Mouse (Mus musculus): ENCODE measurements around the gene Nhlrc1. TPM values are rescaled to one million over a fixed set of nuclear protein-coding genes. Genes with fewer than 3 reads are reported as not detected.
A peak's percentile ranks its signal among the peaks of the same experiment; 100 is the strongest.

Gene Nhlrc1
- polyA plus RNA-seq (2015; fragmentation: Nextera tagmentation; extraction: Ambion mirVana) = 0.46 and 0.55 TPM in 2 replicates

GRCm38 (mm10) chr13:47014334-47015194 lies at the start of gene Nhlrc1:
Nhlrc1 (minus strand) TSS chr13:47014850.
- peak within 1 kb of the TSS; percentile 60 for H3K4me3 ChIP-seq (ENCODE audit: low read depth, low read length)
- H3K27me3 ChIP-seq (ENCODE audit: control insufficient read depth, insufficient read depth, low read depth, low read length) = peaks cover 10% of the 10 kb centered on the region
- no peaks in the 10 kb centered on the region for H3K9me3 ChIP-seq (replicated peaks; ENCODE audit: control insufficient read depth, low read length)
- H3K27ac ChIP-seq (ENCODE audit: low read length) = no peak within 1 kb of the TSS
- H3K4me2 ChIP-seq (ENCODE audit: low read depth, low read length) = peak within 1 kb of the TSS; percentile 90
- 3% methylated on average over 69 of the region's 73 CpGs for WGBS (ENCODE audit: insufficient replicate concordance)
- peak within 1 kb of the TSS; percentile 52 for H3K9ac ChIP-seq (ENCODE audit: low read depth, low read length)
- peak; percentile 59; the same call in 1 of the 2 replicates for ATAC-seq (ENCODE audit: low read depth)
- H3K4me1 ChIP-seq (ENCODE audit: control insufficient read depth, low read depth, low read length) = peaks cover 4% of the 10 kb centered on the region; the same call in 1 of the 2 replicates
- no peaks in the 10 kb centered on the region for H3K36me3 ChIP-seq (ENCODE audit: control insufficient read depth, insufficient read depth)

GRCm38 (mm10) chr13:47063985-47064760 lies 49.5 kb upstream of the Nhlrc1 start:
- H3K27ac ChIP-seq (ENCODE audit: low read length) = no peak overlapping the region
- H3K4me2 ChIP-seq (ENCODE audit: low read depth, low read length) = no peak overlapping the region
- WGBS (ENCODE audit: insufficient replicate concordance) = 73% methylated on average over 15 of the region's 15 CpGs
- no peak for ATAC-seq (ENCODE audit: low read depth)
- peaks cover 2% of the 10 kb centered on the region; the same call in 1 of the 2 replicates for H3K36me3 ChIP-seq (ENCODE audit: control insufficient read depth, insufficient read depth)
- no peaks in the 10 kb centered on the region for H3K4me1 ChIP-seq (ENCODE audit: control insufficient read depth, low read depth, low read length)
- H3K9me3 ChIP-seq (replicated peaks; ENCODE audit: control insufficient read depth, low read length) = no peaks in the 10 kb centered on the region
- H3K4me3 ChIP-seq (ENCODE audit: low read depth, low read length) = no peak overlapping the region
- H3K9ac ChIP-seq (ENCODE audit: low read depth, low read length) = no peak overlapping the region
- no peaks in the 10 kb centered on the region for H3K27me3 ChIP-seq (ENCODE audit: control insufficient read depth, insufficient read depth, low read depth, low read length)

DNA sequence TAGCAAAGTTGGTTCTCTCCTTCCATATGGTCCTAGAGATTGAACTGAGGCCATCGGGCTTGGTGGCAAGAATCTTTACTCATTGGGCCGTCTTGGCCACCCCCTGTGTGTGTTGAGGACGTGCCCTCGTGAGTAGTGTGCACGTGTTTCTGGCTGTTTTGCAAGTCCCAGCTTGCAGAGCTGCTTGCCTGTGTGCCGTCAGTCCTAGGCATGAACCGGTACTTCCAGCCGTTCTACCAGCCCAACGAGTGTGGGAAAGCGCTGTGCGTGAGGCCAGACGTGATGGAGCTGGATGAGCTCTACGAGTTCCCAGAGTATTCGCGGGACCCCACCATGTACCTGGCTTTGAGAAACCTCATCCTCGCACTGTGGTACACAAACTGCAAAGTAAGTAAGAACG lies 48.1 kb upstream of the Nhlrc1 start:
- Histone ChIP-seq H3K36me3 (ENCODE audit: control insufficient read depth, insufficient read depth) (peaks cover 2% of the 10 kb centered on the region; the same call in 1 of the 2 replicates), H3K4me3 (ENCODE audit: low read depth, low read length) (no peak overlapping the region), H3K27me3 (ENCODE audit: control insufficient read depth, insufficient read depth, low read depth, low read length) (no peaks in the 10 kb centered on the region), H3K9ac (ENCODE audit: low read depth, low read length) (no peak overlapping the region), H3K4me1 (ENCODE audit: control insufficient read depth, low read depth, low read length) (no peaks in the 10 kb centered on the region), H3K9me3 (replicated peaks; ENCODE audit: control insufficient read depth, low read length) (no peaks in the 10 kb centered on the region), H3K4me2 (ENCODE audit: low read depth, low read length) (no peak overlapping the region), H3K27ac (ENCODE audit: low read length) (no peak overlapping the region)
- ATAC-seq (ENCODE audit: low read depth) = no peak
- 84% methylated on average over 17 of the region's 17 CpGs for WGBS (ENCODE audit: insufficient replicate concordance)

- Histone ChIP-seq H3K4me3 (ENCODE audit: low read depth, low read length) (no peak overlapping the region), H3K27ac (ENCODE audit: low read length) (no peak overlapping the region), H3K9me3 (replicated peaks; ENCODE audit: control insufficient read depth, low read length) (no peaks in the 10 kb centered on the region), H3K4me1 (ENCODE audit: control insufficient read depth, low read depth, low read length) (no peaks in the 10 kb centered on the region), H3K36me3 (ENCODE audit: control insufficient read depth, insufficient read depth) (peaks cover 2% of the 10 kb centered on the region; the same call in 1 of the 2 replicates), H3K27me3 (ENCODE audit: control insufficient read depth, insufficient read depth, low read depth, low read length) (no peaks in the 10 kb centered on the region), H3K9ac (ENCODE audit: low read depth, low read length) (no peak overlapping the region), H3K4me2 (ENCODE audit: low read depth, low read length) (no peak overlapping the region)
- ATAC-seq (ENCODE audit: low read depth) = no peak
- 73% methylated on average over 5 of the region's 5 CpGs for WGBS (ENCODE audit: insufficient replicate concordance)
These were observed 42.1 kb upstream of the Nhlrc1 start for GRCm38 (mm10) chr13:47056781-47057180.

GRCm38 (mm10) chr13:47056126-47056525 lies 41.5 kb upstream of the Nhlrc1 start:
- ATAC-seq (ENCODE audit: low read depth) = no peak
- Histone ChIP-seq H3K27ac (ENCODE audit: low read length) (no peak overlapping the region), H3K9ac (ENCODE audit: low read depth, low read length) (no peak overlapping the region), H3K4me3 (ENCODE audit: low read depth, low read length) (no peak overlapping the region), H3K27me3 (ENCODE audit: control insufficient read depth, insufficient read depth, low read depth, low read length) (no peaks in the 10 kb centered on the region), H3K4me2 (ENCODE audit: low read depth, low read length) (no peak overlapping the region), H3K4me1 (ENCODE audit: control insufficient read depth, low read depth, low read length) (no peaks in the 10 kb centered on the region), H3K9me3 (replicated peaks; ENCODE audit: control insufficient read depth, low read length) (no peaks in the 10 kb centered on the region), H3K36me3 (ENCODE audit: control insufficient read depth, insufficient read depth) (peaks cover 2% of the 10 kb centered on the region; the same call in 1 of the 2 replicates)
- WGBS (ENCODE audit: insufficient replicate concordance) = 71% methylated on average over 11 of the region's 11 CpGs

DNA sequence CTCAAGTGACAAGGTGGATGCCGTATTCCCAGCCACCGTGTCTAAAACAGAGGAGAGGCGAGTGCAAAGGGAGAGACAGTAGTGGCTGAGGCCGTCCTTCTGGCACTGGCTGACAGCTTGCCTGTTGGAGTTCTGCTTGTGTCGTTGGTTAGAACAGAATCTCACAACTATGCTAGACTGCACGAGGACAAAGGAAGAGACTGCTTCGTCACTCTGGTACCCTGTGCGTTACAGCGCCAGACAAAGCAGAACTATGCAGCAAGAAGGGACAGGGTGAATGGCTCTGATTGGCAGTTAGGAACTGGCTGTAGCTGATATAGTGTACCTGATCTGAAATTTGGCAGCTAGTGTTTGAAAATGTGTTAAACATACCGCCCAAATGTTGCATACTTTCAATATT lies 39.3 kb upstream of the Nhlrc1 start:
- H3K9ac ChIP-seq (ENCODE audit: low read depth, low read length) = no peak overlapping the region
- WGBS (ENCODE audit: insufficient replicate concordance) = 70% methylated on average over 10 of the region's 10 CpGs
- H3K4me2 ChIP-seq (ENCODE audit: low read depth, low read length) = no peak overlapping the region
- no peaks in the 10 kb centered on the region for H3K9me3 ChIP-seq (replicated peaks; ENCODE audit: control insufficient read depth, low read length)
- no peaks in the 10 kb centered on the region for H3K27me3 ChIP-seq (ENCODE audit: control insufficient read depth, insufficient read depth, low read depth, low read length)
- ATAC-seq (ENCODE audit: low read depth) = no peak
- H3K4me3 ChIP-seq (ENCODE audit: low read depth, low read length) = no peak overlapping the region
- no peaks in the 10 kb centered on the region; the same call in 1 of the 2 replicates for H3K36me3 ChIP-seq (ENCODE audit: control insufficient read depth, insufficient read depth)
- no peak overlapping the region for H3K27ac ChIP-seq (ENCODE audit: low read length)
- no peaks in the 10 kb centered on the region for H3K4me1 ChIP-seq (ENCODE audit: control insufficient read depth, low read depth, low read length)

GRCm38 (mm10) chr13:47050009-47050408 lies 35.4 kb upstream of the Nhlrc1 start:
- no peaks in the 10 kb centered on the region for H3K9me3 ChIP-seq (replicated peaks; ENCODE audit: control insufficient read depth, low read length)
- no peaks in the 10 kb centered on the region for H3K27me3 ChIP-seq (ENCODE audit: control insufficient read depth, insufficient read depth, low read depth, low read length)
- no peak overlapping the region for H3K27ac ChIP-seq (ENCODE audit: low read length)
- H3K4me1 ChIP-seq (ENCODE audit: control insufficient read depth, low read depth, low read length) = no peaks in the 10 kb centered on the region
- no peaks in the 10 kb centered on the region; the same call in 1 of the 2 replicates for H3K36me3 ChIP-seq (ENCODE audit: control insufficient read depth, insufficient read depth)
- no peak overlapping the region for H3K4me2 ChIP-seq (ENCODE audit: low read depth, low read length)
- 59% methylated on average over 4 of the region's 4 CpGs for WGBS (ENCODE audit: insufficient replicate concordance)
- ATAC-seq (ENCODE audit: low read depth) = no peak
- H3K4me3 ChIP-seq (ENCODE audit: low read depth, low read length) = no peak overlapping the region
- H3K9ac ChIP-seq (ENCODE audit: low read depth, low read length) = no peak overlapping the region

GRCm38 (mm10) chr13:47047996-47048395 lies 33.3 kb upstream of the Nhlrc1 start:
- no peak overlapping the region for H3K4me2 ChIP-seq (ENCODE audit: low read depth, low read length)
- no peak for ATAC-seq (ENCODE audit: low read depth)
- H3K4me3 ChIP-seq (ENCODE audit: low read depth, low read length) = no peak overlapping the region
- H3K4me1 ChIP-seq (ENCODE audit: control insufficient read depth, low read depth, low read length) = peaks cover 14% of the 10 kb centered on the region
- no peak overlapping the region for H3K27ac ChIP-seq (ENCODE audit: low read length)
- peaks cover 6% of the 10 kb centered on the region for H3K27me3 ChIP-seq (ENCODE audit: control insufficient read depth, insufficient read depth, low read depth, low read length)
- H3K9ac ChIP-seq (ENCODE audit: low read depth, low read length) = no peak overlapping the region
- H3K36me3 ChIP-seq (ENCODE audit: control insufficient read depth, insufficient read depth) = no peaks in the 10 kb centered on the region; the same call in 1 of the 2 replicates
- no peaks in the 10 kb centered on the region for H3K9me3 ChIP-seq (replicated peaks; ENCODE audit: control insufficient read depth, low read length)
- 62% methylated on average over 4 of the region's 4 CpGs for WGBS (ENCODE audit: insufficient replicate concordance)

Data from liver, embryonic 16.5 days (tissue).